Mouse (Mus musculus) erythroblast, embryonic 14.5 days (primary cell): Measurements from ENCODE around the gene Car15.

Experiments used
- GATA1 ChIP-seq: IDR thresholded peaks from 2 replicates; pipeline ENCODE4 v1.6.1; 2012; ENCODE audit warnings: low read length, inconsistent platforms, mixed read lengths
- TAL1 ChIP-seq: IDR thresholded peaks from 3 replicates; pipeline ENCODE4 v1.6.1; 2012; ENCODE audit warnings: low read length, inconsistent platforms, mixed read lengths

DNA sequence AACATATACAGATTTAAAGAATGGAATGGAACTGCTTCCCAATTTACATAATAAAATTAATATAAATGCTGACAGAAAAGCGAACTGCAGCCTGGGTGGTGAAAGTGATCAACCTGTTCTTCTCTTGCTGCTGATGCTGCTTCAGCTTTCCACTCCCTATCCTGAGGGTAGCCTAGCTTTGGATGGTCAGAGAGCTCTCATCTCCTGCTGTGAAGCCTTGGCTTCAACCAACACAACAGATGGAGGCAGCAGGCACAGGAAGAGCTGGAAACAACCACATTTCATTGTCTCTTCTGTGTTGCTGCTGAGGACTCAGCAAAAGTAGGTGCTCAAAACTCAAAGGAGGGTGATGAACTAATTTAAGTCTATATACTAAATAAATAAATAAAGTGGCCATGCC, 13.7 kb upstream of the Car15 start:
- TF ChIP-seq TAL1: no peak
- no peak for TF ChIP-seq GATA1
